Comparison of ENCODE assay signal across 12 mouse cellular contexts in the genomic region with DNA sequence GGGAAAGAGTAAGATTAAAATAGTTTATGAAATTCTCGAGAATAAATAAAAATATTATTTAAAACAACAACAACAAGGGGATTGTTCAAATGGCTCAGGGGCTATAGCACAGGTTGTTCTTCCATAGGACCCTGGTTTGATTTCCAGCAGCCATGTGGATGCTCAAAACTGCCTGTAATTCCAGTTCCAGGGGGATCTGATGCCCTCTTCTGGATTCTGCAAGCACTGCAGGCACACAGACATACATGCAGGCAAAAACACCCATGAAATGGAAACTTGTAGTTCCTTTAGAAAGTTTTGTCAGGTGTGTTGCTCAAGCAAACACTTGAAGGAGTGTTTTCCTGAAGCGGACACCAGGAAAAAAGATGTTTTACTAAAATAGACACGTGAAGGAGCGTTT. TPM values are rescaled to one million over a fixed set of nuclear protein-coding genes. Genes with fewer than 3 reads are reported as not detected.
DNase-seq lines count a peak whose midpoint lies in the region; ATAC-seq and TF ChIP-seq lines count a peak whose summit lies in the region.
"Had no signal": no experiment of that assay in that cellular context is flagged by ENCODE, and none has a peak within 500 bp of the region (broad histone marks: within the 10 kb centered on the region; RNA-seq: fewer than 3 reads in every experiment).

No protein-coding gene starts in this region.

- intact Hi-C loops in heart, postnatal 14 days (cut with DNase I): no loop called here

- WGBS in intestine, postnatal 0 days: 63% methylated on average over 4 of the region's 4 CpGs
- WGBS in intestine, embryonic 16.5 days: 71% methylated on average over 4 of the region's 4 CpGs
- 68% methylated on average over 4 of the region's 4 CpGs for WGBS in stomach, postnatal 0 days

- H3K27me3 ChIP-seq in intestine, postnatal 0 days (replicated peaks; ENCODE audit: control insufficient read depth, insufficient read depth, low read length): no peaks in the 10 kb centered on the region
- H3K27me3 ChIP-seq in intestine, embryonic 16.5 days (replicated peaks; ENCODE audit: control insufficient read depth, insufficient read depth, low read length): no peaks in the 10 kb centered on the region
- H3K27me3 ChIP-seq in stomach, postnatal 0 days (ENCODE audit: control insufficient read depth, insufficient read depth, low read length): no peaks in the 10 kb centered on the region
- H3K27me3 ChIP-seq: neural tube, embryonic 12.5 days had no signal

- H3K27ac ChIP-seq in intestine, postnatal 0 days (ENCODE audit: low read depth, low read length): no peak overlapping the region
- no peak overlapping the region for H3K27ac ChIP-seq in intestine, embryonic 16.5 days (ENCODE audit: low read length)
- H3K27ac ChIP-seq in stomach, postnatal 0 days (replicated peaks): no peak overlapping the region
- H3K27ac ChIP-seq: neural tube, embryonic 12.5 days had no signal

- DNase-seq in thymus, postnatal 25 days: peak; percentile 12
- no peak for DNase-seq in thymus, postnatal 0 days (ENCODE audit: low spot score)
- DNase-seq in c-Kit-positive CD71-negative TER-119-negative erythroid progenitor cells, embryonic 14.5 days (ENCODE audit: low read depth): peak; percentile 9
- no peak for DNase-seq in stomach, postnatal 0 days (ENCODE audit: low spot score)
- no peak for DNase-seq in frontal cortex, adult 2 months (ENCODE audit: extremely low spot score in 1 of 2, low spot score in 1 of 2)
- no peak for DNase-seq in heart, postnatal 14 days
- DNase-seq: cerebellum, adult 8-10 months; layer of hippocampus, postnatal 36 days; spleen, adult 18-20 months had no signal

- H3K9me3 ChIP-seq in intestine, postnatal 0 days (ENCODE audit: control insufficient read depth): no peaks in the 10 kb centered on the region
- 0 out of 2 replicates have a peak, but pooled peaks cover 3% of the 10 kb centered on the region for H3K9me3 ChIP-seq in intestine, embryonic 16.5 days (ENCODE audit: control insufficient read depth, low read length)
- H3K9me3 ChIP-seq in stomach, postnatal 0 days (ENCODE audit: control insufficient read depth, low read length): no peaks in the 10 kb centered on the region
- H3K9me3 ChIP-seq: neural tube, embryonic 12.5 days had no signal

- ATAC-seq in intestine, postnatal 0 days: no peak
- no peak for ATAC-seq in intestine, embryonic 16.5 days
- no peak for ATAC-seq in stomach, postnatal 0 days (ENCODE audit: low FRiP score, low TSS enrichment)

- no peaks in the 10 kb centered on the region for H3K36me3 ChIP-seq in intestine, postnatal 0 days (ENCODE audit: control insufficient read depth, insufficient read depth)
- H3K36me3 ChIP-seq in intestine, embryonic 16.5 days (ENCODE audit: control insufficient read depth, insufficient read depth, low read length): no peaks in the 10 kb centered on the region
- no peaks in the 10 kb centered on the region for H3K36me3 ChIP-seq in stomach, postnatal 0 days (ENCODE audit: control insufficient read depth, insufficient read depth, low read length)
- H3K36me3 ChIP-seq: neural tube, embryonic 12.5 days had no signal

- no peaks in the 10 kb centered on the region for H3K4me1 ChIP-seq in intestine, postnatal 0 days (replicated peaks; ENCODE audit: control insufficient read depth, insufficient read depth, low read length)
- no peaks in the 10 kb centered on the region for H3K4me1 ChIP-seq in intestine, embryonic 16.5 days (ENCODE audit: control insufficient read depth, insufficient read depth, low read length)
- no peaks in the 10 kb centered on the region for H3K4me1 ChIP-seq in stomach, postnatal 0 days (replicated peaks; ENCODE audit: control insufficient read depth, insufficient read depth)
- H3K4me1 ChIP-seq: neural tube, embryonic 12.5 days had no signal

- H3K4me3 ChIP-seq in intestine, postnatal 0 days (ENCODE audit: low read depth, low read length): no peak overlapping the region
- H3K4me3 ChIP-seq in intestine, embryonic 16.5 days (ENCODE audit: low read length): no peak overlapping the region
- H3K4me3 ChIP-seq in stomach, postnatal 0 days (ENCODE audit: low read depth, low read length): no peak overlapping the region
- H3K4me3 ChIP-seq: neural tube, embryonic 12.5 days had no signal

- TF ChIP-seq EP300 in stomach, postnatal 0 days (optimal IDR thresholded peaks at IDR 0.05): no peak

- no peak overlapping the region for H3K9ac ChIP-seq in intestine, postnatal 0 days (ENCODE audit: low read depth, low read length)
- H3K9ac ChIP-seq in intestine, embryonic 16.5 days (ENCODE audit: low read depth, low read length): no peak overlapping the region
- H3K9ac ChIP-seq in stomach, postnatal 0 days (ENCODE audit: low read length): no peak overlapping the region
- H3K9ac ChIP-seq: neural tube, embryonic 12.5 days had no signal

- no peak overlapping the region for H3K4me2 ChIP-seq in intestine, postnatal 0 days (replicated peaks; ENCODE audit: low read depth)
- H3K4me2 ChIP-seq in intestine, embryonic 16.5 days (ENCODE audit: low read depth, low read length): no peak overlapping the region
- H3K4me2 ChIP-seq in stomach, postnatal 0 days (replicated peaks; ENCODE audit: low read depth): no peak overlapping the region
- H3K4me2 ChIP-seq: neural tube, embryonic 12.5 days had no signal

- TF ChIP-seq CTCF in intestine, postnatal 0 days (IDR thresholded peaks at IDR 0.05; ENCODE audit: low read depth): peak; percentile 57
- peak; percentile 59 for TF ChIP-seq CTCF in stomach, postnatal 0 days (IDR thresholded peaks at IDR 0.05; ENCODE audit: low read depth)

RNA-seq across cellular contexts. Expression of a gene that starts 31.4 kb away (rescaled TPM):
- 7.8 and 8.6 TPM in 2 replicates for polyA plus RNA-seq in intestine, postnatal 0 days (2015; fragmentation: Nextera tagmentation; extraction: Ambion mirVana)
- 45.6 and 49.9 TPM in 2 replicates for polyA plus RNA-seq in intestine, embryonic 16.5 days (2015; fragmentation: Nextera tagmentation; extraction: Ambion mirVana)
- 63.0 and 74.3 TPM in 2 replicates for polyA plus RNA-seq in thymus, postnatal 0 days (2015; fragmentation: Nextera tagmentation; extraction: Ambion mirVana)
- 8.7 and 11.8 TPM in 2 replicates for polyA plus RNA-seq in stomach, postnatal 0 days (2015; fragmentation: Nextera tagmentation; extraction: Ambion mirVana)
- 3.3 and 4.4 TPM in 2 replicates for polyA plus RNA-seq in frontal cortex, adult 2 months (2012; rRNA removed)
- 1 to 10 TPM; 2.7 to 4.8 TPM for total RNA-seq in heart, postnatal 14 days (2021)

Comparison
In these comparisons a context has a peak if more than half of its experiments do, and no peak if none do; other contexts are left out.
1. DNase-seq: peak in thymus, postnatal 25 days (single experiment) and c-Kit-positive CD71-negative TER-119-negative erythroid progenitor cells, embryonic 14.5 days (single experiment); none in thymus, postnatal 0 days (single experiment), stomach, postnatal 0 days (single experiment), frontal cortex, adult 2 months (0 of 2) and heart, postnatal 14 days (0 of 2).